Mouse (Mus musculus): ENCODE results near the gene Alyref2.

DNA sequence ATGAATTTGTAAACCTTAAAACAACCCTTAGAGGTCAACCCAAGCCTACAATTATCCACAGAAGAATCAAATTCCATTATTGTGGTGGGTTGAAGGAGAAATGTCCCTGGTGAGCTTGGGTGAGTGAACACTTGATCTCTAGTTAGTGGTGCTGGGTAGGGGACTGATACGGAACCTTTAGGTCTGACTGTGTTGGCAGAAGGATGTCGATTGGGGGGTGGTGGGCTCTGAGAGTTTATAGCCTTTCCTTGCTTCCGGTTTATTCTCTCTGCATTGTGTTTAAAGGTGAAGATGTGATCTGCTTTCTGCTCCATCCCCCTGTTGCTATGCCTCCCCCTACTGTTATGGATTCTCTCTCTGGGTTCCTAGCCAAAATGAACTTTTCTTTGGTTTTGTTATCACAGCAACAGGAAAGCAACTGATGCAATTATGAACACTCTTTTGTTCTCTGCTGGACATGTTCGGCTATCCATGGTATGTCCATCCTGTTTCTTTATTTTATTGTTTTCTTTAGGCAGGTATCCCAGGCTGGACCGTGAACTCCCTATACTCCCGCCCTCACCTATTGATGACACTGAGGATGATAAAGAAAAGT lies 2.2 kb upstream of the Alyref2 start:
- TF ChIP-seq ZC3H11A (IDR thresholded peaks at IDR 0.05; ENCODE audit: borderline replicate concordance, low read depth, low read length), result no peak
- no peak for TF ChIP-seq ZNF384 (IDR thresholded peaks at IDR 0.05; ENCODE audit: low read depth, low read length)
- no peak for TF ChIP-seq CHD2 (IDR thresholded peaks at IDR 0.05; ENCODE audit: low read depth, low read length)
- TF ChIP-seq HCFC1 (IDR thresholded peaks at IDR 0.05; ENCODE audit: borderline replicate concordance, insufficient read depth, low read length), result no peak
- TF ChIP-seq MAFK (IDR thresholded peaks at IDR 0.05; ENCODE audit: insufficient read depth, low read depth, low read length), result no peak

Measured in ES-E14 (cell line).